Mouse (Mus musculus) right cerebral cortex, adult 2 months (tissue): ENCODE data around the gene B3gnt9.

ENCODE experiments used
- DNase-seq, 2 experiments: peaks; one replicate each; pipeline ENCODE4 v3.0.0; 2021 to 2022; ENCODE audit warnings: low spot score in 2 of 2

B3gnt9 gene

DNA sequence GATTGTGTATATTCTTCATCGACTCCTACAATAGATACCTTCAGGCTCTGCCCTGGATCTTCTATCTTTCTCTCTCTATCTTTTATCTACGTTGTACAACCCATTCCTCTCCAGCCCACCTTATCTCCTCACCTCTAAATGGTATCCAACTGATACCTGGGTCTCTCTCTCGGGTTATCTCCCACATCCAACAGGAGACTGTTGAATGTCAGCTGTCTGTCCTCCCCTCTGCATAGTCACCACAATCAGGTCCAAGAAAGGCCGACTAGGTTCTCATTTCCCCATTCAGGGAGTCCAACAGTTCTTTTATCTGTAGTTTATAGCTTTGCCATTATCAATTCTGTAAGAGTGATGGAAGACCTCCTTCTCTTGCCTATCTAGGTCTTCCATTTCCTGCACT lies 27.3 kb upstream of the B3gnt9 start:
- no peak for DNase-seq

DNA sequence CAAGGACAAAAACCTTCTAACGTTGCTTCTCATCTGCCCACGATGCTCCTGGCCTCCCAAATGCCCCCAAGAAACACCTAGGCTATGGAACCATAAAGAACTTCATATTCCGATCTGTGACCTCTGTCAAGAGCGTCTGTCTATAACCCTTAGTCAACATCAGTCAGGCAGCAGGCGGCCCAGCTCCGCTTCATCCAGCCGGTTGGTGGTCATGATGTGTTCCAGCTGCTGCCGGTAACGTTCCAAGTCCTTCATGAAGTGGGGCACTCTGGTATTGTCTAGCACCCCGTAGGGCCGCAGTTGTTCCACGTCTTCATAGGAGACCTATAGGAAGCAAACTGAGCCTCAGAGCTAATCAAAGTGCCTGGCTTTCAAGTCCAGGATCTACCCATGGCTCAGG lies 26.9 kb upstream of the B3gnt9 start:
- DNase-seq, result no peak

DNA sequence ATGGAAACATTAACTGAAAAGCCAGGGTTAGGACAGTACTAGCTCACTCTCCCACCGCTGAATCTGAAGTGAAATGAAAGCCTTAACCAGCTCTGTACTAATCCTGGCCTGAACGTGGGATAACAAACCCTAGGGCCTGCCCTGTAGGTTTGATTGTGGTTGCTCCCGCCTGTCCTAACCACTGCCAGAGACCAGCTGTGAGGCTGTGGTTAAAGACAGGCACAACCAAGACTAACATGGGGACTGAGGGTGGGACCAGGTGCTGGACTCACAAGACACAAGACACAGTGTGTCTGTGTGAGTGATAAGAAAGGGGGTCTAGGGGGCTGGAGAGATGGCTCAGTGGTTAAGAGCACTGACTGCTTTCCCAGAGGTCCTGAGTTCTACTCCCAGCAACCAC lies 25.6 kb upstream of the B3gnt9 start:
- DNase-seq, result no peak

DNA sequence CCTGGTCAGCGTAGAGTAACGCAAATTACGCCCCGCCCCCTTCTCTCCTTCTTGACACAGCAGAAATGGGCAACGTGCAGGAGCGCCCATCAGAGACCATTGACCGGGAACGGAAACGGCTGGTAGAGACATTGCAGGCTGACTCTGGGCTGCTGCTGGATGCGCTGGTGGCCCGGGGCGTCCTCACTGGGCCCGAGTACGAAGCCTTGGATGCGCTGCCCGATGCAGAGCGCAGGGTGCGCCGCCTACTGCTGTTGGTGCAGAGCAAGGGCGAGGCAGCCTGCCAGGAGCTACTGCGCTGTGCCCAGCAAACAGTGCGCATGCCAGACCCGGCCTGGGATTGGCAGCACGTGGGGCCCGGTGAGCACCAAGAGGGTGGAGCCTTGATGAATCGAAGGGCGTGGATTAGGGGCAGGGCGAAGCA lies 24.0 kb upstream of the B3gnt9 start:
- DNase-seq, result peak; percentile 81 to 87

DNA sequence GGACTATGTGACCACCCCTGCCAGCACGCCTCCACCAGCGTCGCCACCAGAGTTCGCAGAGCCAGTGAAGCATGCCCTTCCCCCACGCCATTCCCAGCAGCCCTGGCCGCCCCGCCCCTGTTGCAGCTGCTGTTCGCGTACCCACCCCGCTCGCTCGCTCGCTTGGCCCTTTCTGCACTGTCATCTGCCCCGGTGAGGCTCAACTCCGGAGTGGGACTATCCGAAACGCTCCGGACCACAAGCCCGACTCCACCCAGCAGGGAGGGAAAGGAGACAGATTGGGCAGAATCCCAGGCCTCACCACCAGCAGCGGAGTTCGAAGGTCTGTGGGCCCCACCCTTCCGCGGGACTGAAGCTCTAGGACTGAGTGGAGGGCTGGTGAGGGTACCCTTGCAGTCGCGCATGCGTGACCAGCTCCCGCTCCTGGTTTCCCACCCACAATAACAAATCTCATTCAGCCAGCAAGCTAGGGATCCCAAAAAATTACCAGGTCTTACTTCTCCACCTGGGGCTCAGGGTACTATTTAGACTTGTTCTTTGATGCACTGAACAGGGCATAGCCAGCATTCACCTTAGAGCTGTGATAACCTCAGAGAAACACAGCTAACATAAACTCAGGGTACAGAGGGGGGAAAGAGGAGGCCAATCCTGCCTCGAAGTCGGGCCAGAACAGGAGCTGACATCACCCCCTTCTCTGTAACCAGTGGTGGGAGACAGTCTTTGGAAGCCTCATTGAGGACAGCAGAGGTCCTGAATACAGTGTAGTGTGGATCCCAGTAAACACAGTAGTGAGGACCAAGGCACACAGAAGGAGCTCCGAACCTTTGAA lies 21.6 kb upstream of the B3gnt9 start:
- peak; percentile 48 to 64 for DNase-seq

DNA sequence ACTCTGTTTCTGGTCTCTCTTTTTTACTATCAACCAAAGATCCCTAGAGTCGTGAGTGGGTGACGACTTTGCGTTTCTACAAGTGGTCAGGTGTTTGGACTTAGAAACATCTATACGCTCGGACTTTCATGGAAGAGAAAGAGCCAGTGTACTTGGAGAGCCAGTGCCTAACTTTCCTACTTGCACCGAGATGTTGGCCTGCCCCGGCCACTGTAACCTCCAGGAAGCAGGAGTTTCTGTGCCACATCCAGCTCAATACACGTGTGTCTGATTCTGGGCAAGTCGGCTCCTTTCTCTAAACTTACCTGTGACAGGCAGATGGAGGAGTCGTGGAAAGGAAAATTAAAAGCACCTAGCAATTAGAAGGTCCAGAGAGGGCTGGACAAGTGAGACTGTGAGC lies 20.9 kb upstream of the B3gnt9 start, which contains the start of gene Nol3:
TSS of gene Nol3 (plus strand) at position 301 of the 400 bp plus-strand sequence.
- DNase-seq, result no peak

DNA sequence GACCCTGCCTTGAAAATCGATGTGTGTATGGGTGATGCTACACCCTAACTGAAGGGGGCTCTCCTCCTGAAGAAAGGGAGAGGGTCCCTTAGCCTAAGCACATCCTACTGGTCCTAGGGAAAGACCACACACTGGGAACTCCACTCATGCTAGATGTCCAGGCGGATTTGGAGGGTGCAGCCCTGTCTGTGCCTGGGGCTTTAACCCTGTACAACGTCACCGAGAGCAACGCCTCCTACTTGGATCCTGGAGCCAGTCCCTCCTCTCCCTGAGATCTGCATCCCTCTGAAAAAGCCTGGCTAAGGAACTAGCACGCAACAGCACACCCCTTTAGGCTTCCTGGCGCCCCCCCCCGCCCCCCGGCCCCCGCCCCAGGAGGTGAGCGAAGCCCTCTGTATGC lies 20.4 kb upstream of the B3gnt9 start:
- DNase-seq, result no peak

DNA sequence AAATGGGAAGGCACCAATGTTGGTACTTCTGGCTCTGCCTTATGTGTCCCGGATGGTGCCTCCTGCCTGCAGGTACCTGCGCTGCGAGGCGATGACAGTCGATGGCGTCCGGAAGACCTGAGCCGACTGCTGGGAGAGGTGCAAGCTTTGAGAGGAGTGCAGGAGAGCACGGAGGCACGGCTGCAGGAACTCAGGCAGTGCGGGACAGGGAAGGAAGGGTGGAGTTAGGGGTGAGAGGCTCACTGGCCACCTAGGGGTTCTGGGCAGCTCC lies 15.9 kb upstream of the B3gnt9 start:
- DNase-seq, result no peak

DNA sequence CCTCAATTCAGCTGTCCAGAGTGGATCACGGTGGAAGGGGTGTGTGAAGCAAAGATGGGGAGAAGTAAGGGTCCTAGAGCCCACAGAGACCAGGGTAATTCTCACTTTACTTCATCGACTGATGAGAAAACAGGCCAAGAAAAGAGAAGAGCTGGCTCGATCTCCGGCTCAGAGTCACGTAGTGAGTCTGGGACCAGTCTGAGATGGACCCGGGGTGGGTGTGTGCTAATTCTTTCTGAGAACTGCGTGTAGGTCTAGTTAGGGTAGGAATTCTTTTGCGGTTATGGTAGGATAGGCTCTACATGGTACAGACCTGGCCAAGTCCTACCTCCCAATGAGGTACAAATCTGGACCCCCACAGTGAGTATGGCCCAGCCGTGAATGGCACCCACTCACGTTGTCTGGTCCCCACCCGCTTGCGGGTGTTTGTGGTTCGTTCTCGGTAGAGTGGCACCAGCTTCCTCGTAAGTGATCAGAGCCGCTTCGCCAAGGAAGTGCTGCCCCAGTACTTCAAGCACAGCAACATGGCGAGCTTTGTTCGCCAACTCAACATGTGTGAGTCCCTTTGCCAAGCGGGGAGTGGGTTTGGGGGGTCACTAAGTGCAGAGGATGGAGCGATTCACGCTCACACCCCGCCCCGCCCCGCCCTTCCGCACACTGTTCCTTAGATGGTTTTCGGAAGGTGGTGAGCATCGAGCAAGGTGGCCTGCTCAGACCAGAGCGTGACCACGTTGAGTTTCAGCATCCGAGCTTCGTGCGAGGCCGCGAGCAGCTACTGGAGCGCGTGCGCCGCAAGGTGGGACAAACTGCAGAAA lies 15.4 kb upstream of the B3gnt9 start:
- DNase-seq, result no peak

DNA sequence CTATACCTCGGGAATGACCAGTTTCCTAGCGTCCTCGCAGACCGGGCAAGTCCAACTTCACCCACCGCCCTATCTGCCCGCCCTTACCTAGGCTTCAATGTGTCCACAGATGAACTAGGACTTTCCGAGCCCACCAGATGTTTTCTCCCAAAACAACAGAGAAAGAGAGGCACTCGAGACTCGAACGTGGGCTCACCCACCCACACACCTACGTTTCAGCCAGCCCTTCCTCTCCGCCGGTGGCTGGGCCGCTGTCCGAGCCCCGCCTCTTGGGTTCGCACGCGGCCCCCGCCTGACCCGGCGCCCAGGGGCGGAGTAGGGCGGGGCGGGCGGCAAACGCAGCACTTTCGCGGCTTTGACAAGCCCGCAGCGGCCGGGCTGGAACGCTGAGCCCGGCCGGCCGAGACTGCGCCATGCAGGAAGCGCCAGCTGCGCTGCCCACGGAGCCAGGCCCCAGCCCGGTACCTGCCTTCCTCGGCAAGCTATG lies 14.6 kb upstream of the B3gnt9 start, which contains the start of gene Hsf4:
TSS of gene Hsf4 (plus strand) at position 341 of the 487 bp plus-strand sequence.
- peak; percentile 55 to 59 for DNase-seq

DNA sequence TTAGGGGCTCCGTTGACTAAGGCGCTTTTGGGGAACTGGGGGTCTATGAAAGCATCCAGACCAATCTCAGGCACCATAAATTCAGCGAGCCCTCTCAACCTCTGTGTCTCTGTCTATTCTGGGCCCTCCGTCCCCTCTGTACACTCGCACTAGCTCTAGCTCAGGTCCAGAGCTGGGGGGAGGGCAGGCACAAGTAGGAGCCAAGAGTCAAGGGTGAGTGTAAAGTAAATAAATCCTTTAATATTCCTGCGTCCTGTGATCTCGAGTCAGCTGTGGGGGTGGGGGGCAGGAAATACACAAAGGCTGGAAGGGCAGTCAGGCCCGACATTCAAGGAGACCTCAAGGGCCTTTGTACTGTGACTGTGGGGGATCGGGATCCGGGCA lies 14.1 kb upstream of the B3gnt9 start:
- DNase-seq, result no peak

DNA sequence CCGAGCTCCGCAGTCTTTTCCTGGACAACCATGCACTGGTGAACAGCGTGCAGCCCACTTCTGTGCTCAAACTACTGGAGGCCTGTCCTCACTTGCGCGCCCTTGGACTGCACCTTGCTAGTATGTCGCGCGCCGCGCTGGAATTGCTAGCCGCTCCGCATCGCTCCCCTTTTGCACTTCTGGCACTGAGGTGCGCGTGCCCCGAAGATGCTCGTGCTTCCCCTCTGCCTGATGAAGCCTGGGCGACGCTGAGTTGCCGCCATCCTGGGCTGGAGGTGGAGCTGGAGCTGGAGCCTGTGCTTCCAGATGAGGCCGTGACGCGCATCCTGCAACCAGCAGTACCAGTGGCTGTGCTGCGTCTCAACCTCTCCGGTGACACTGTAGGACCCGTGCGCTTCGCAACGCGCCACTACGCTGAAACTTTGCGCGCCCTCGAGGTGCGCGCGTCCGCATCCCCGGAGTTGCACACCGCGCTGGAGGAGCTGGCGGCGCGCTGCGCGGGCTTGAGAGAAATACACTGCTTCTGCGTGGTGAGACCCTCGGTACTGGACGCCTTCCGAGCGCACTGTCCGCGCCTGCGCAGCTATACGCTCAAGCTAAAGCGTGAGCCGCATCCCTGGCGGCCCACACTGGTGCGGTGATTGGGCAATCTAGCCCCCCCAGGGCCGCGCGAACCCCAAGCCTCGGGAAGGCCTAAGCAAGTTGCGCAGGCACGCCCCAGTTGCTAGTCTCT lies 13.6 kb upstream of the B3gnt9 start:
- DNase-seq, result peak; percentile 86 to 90

DNA sequence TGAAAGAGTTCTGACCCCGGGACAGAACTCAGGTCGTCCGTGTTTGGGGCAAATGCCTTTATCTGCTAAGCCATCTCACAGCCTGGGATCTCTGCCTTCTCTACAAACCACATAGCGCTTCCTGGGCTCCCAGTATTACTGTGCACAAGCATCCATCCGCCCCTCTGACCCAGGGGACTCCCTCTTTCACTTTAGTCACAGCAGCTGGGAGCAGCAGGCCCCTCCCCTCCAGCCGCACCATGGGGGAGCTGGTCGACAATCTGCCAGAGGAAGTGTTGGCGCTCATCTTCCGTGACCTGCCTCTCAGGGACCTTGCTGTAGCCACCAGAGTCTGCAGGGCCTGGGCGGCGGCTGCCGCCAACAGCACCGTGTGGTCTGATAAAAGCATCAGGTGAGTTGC lies 11.8 kb upstream of the B3gnt9 start:
- DNase-seq, result no peak

DNA sequence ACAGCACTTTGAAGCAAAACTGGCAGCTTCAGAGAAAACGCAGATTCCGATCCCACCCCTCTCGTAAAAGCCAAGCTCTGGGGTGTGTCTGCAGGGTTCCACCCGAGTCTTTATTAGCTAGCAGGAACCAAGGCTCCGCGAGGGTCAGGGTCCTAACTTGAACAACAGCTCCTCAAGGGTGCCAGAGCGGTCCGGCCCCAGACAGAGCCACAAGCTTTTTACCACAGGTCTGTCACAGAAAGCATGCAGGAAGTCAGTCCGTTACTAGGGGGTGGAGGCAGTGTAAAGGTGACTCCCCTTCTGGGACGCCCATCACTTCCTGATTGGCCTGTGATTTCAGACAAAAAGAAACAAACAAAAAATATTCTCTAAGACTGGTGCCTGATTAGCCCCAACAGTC lies 10.2 kb upstream of the B3gnt9 start:
- no peak for DNase-seq

DNA sequence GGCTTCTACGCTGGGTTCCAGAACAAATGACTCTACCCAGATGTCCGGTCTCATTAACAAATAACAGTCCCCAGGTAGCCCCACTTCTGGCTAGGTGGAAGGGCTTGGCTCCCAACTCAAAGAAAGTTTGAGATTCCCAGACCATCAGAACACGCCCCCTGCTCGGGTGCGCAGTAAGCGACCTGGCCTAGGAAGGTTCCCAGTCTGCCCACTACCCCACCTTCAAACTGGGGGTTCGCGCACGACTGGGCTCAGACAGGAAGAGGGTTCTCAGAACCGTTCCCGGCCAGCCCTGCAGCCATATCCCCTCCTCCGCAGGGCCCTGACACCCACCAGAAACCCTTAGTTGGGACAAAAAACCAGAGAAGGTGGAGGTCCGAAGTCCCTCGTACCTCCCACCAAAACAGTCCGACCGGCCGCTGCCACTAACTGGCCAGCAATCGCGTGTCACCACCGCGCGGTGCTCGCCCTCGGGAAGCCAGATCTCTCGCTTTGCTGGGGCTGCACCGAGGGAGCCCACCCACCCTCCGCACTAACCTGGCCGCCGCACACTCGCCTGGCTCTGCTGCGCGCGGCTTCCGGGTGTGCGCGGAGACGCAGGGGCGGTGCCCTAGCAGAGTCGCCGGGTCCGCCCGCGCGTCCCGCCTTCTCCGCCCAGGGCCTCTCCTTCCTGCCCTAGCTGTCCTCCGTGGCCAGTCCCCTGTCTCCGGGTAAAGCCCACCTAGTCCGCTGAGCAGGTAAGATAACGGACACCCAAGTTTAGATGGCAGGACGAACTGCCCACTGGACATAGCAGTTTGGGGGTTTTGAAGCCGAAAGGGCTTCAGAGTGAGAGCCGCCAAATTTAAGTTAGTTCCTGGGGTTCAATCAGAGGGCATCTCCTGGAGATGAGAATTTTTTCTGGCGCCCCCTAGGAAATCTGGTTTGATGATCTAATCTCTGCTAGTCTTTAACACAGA lies 9.3 kb upstream of the B3gnt9 start, which contains the start of the genes Tradd and Fbxl8:
TSS of gene Tradd (minus strand) at position 586 of the 959 bp plus-strand sequence.
TSS of gene Fbxl8 (plus strand) at position 625 of the 959 bp plus-strand sequence.
- DNase-seq, result peak in 1 of 2 experiments; percentile 54

DNA sequence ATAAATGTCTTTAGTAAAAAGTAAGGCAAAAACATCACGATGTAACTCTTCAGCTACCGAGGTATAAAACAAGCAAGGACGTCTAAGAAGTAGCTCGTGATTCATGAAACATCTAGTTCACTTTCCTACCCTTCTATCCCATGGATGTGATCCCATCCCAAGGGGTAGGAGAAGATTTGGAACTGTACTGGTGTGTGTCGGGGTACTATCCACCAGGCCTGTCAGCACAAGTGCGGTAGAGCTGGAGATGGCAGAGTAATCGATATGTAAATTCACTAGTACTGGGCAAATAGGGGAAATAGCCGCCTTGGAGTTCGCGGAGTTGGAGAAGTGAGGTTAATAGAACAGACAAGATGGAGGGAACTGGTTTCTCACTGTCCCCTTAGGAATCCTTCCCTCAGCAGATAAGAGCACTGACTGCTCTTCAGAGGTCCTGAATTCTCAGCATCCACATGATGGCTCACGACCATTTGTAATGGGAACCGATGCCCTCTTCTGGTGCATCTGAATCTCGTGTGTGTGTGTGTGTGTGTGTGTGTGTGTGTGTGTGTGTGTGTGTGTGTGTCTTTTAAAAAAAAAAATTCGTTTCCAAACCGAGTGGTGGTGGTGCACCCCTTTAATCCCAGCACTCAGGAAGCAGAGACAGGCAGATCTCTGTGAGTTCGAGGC lies 8.4 kb upstream of the B3gnt9 start:
- no peak for DNase-seq

DNA sequence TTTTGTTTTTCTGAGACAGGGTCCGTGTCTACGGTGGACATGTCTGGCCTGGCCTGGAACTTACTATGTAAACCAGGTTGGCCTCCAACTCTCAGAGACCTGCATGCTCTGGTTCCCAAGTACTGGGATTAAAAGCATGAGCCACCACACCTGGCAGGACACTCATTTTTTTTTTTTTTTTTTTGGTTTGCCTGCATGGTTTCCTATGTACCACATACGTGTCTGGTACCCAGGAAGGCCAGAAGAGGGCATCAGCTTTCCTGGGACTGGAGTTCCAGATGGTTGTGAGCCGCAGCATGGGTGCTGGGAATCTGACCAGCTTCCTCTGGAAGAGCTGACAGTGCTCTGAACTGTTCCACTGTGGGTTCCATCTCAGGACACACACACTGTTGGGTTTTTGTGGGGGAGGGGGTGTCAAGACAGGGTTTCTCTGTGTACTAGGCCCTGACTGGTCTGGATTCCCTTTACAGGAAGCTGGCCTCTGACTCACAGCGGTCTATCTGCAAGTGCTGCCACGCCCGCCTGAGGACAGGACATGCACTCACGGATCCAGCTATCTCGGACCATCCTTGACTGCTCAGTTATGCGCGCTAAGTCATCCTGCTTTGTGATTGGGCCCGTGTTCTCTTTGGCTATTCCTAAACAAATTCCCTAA lies 6.5 kb upstream of the B3gnt9 start:
- DNase-seq, result no peak

DNA sequence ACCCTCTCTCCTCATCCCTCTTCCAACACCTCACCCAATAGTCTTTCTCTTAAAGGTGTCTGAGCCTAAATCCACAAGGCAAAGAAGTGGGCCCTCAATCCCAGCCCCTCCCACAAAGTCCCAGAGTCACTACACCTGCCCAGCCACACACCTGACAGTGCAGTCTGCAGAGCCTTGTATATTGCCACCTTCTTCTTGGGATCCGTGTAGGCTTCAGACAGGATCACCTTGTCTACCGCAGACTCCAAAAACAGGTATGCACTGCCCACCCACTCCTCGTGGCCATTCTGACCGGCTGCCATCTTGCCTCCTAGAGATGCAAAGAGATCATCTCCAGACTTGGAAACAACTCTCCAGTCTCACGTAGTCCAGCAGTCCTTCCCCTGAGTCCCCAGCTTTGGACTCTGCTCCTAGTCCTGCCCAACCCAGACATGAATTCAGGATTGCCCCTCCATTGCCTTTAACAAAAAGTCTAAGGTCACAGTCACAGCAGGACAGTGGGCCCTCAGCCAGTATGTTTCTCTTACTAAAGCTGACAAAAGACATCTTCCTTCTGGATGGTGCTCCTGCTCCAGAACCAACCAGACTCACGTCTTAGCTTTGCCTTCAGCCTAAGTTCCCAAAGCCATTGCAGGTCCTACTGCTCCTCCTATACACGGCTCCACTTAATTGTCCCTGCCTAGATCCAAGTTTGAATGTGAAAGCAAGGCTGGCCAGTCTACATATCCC lies 5.6 kb upstream of the B3gnt9 start:
- no peak for DNase-seq

DNA sequence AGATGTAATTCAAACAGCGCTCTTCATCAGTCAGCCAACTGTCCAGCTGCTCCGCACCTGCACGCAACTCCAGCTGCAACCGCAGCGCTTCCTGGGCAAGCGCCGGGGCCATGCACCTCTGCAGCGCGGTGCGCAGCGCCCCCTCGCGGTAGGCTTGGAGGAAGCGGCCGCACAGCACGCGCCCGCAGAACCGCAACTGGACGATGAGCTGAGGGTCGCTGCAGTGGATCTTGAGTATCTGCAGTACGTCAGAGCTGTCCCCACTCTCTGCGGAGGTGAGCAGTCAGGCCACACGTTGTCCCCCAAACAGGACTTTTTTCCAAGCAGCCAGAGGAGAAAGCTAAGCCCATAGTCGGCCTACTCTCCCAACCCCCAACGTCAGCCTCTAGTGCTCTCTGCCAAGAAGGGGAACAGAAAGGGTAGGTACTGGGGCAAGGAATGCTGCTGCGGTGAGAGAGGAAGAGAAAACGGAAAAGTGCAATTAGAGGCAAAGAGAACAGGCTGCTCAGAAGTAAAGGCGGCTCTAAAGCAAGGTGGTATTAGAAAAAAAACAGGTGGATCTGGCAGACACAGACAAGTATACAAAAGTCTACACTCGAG lies 4.9 kb upstream of the B3gnt9 start:
- peak; percentile 63 to 67 for DNase-seq
